Mouse (Mus musculus) left cerebral cortex, postnatal 14 days (tissue): ENCODE results near the gene Pla2g1b. TPM values are rescaled to one million over a fixed set of nuclear protein-coding genes. Genes with fewer than 3 reads are reported as not detected.
"Not testable (repeated sequence)": the region's sequence is repeated elsewhere in the genome, so short reads cannot be mapped to it uniquely, and the experiment has no call there.

Experiments
- DNase-seq, 2 experiments: peaks; one replicate each; pipeline ENCODE4 v3.0.0; 2021 to 2022; ENCODE audit warnings: low spot score in 2 of 2, mixed read lengths in 1 of 2
- intact Hi-C: fragments of 180-260 bp; cut with DNase I; formaldehyde crosslinking; loops from one replicate; pipeline ENCODE4 v1.15.1; 2025
- total RNA-seq, 2 experiments: library from RNA; stranded (reverse); gene quantifications; 2 replicates each; pipeline ENCODE4 v1.2.3; 2021

Pla2g1b gene
- total RNA-seq, 2 experiments from 2014 or later, result not detected

- no peak for DNase-seq
- intact Hi-C loops, result no loop called here
Observed at GRCm38 (mm10) chr5:115516081-115516907, 50.2 kb downstream of the Pla2g1b start.

GRCm38 (mm10) chr5:115516908-115517307 lies 50.8 kb downstream of the Pla2g1b start:
- DNase-seq, result no peak
- intact Hi-C loops, result no loop called here

GRCm38 (mm10) chr5:115517501-115517900 lies 51.4 kb downstream of the Pla2g1b start:
- intact Hi-C loops, result no loop called here
- DNase-seq, result no peak

GRCm38 (mm10) chr5:115518214-115518613 lies 52.2 kb downstream of the Pla2g1b start:
- intact Hi-C loops, DNase-seq: not testable (repeated sequence)

- DNase-seq, result no peak
Observed at GRCm38 (mm10) chr5:115520325-115520869, 54.3 kb downstream of the Pla2g1b start.

GRCm38 (mm10) chr5:115521553-115522461 lies 55.7 kb downstream of the Pla2g1b start:
- DNase-seq, result no peak
- intact Hi-C loops, result no loop called here

More at GRCm38 (mm10) chr5:115520325-115520869, 54.3 kb downstream of the Pla2g1b start:
- intact Hi-C loops, result no loop called here

GRCm38 (mm10) chr5:115522531-115522930 lies 56.5 kb downstream of the Pla2g1b start:
- intact Hi-C loops, result no loop called here
- no peak for DNase-seq

- intact Hi-C loops, result no loop called here
- DNase-seq, result no peak
Observed at GRCm38 (mm10) chr5:115522981-115523499, 57.0 kb downstream of the Pla2g1b start.

GRCm38 (mm10) chr5:115523971-115524370 lies 57.9 kb downstream of the Pla2g1b start:
- no peak for DNase-seq
- intact Hi-C loops, result no loop called here

Other genes starting within 250 kb of the Pla2g1b start
- 10 to 100 TPM; 59.5 to 75.8 TPM for gene Pop5, start 230.4 kb upstream of the Pla2g1b start, total RNA-seq
- 100 to 1,000 TPM; 244 to 283 TPM for gene Rnf10, start 193.4 kb upstream of the Pla2g1b start, total RNA-seq
- 10 to 100 TPM; 38.2 to 38.8 TPM for gene Coq5, start 186.6 kb upstream of the Pla2g1b start, total RNA-seq
- gene Dynll1, start 165.3 kb upstream of the Pla2g1b start, total RNA-seq, result 100 to 1,000 TPM; 770 to 772 TPM
- 10 to 100 TPM; 73.4 to 75.5 TPM for gene Srsf9, start 139.1 kb upstream of the Pla2g1b start, total RNA-seq
- gene Gatc, start 125.1 kb upstream of the Pla2g1b start, total RNA-seq, result 10 to 100 TPM; 22.4 to 23.3 TPM
- 10 to 100 TPM; 28.2 to 32.4 TPM for gene Triap1, start 125.0 kb upstream of the Pla2g1b start, total RNA-seq
- 100 to 1,000 TPM; 838 to 857 TPM for gene Cox6a1, start 117.3 kb upstream of the Pla2g1b start, total RNA-seq
- 10 to 100 TPM; 45.4 to 54.0 TPM for gene Msi1, start 36.7 kb upstream of the Pla2g1b start, total RNA-seq
- gene Sirt4, start 18.5 kb downstream of the Pla2g1b start, total RNA-seq, result 10 to 100 TPM; 27.4 to 27.7 TPM
- gene Pxn, start 40.4 kb downstream of the Pla2g1b start, total RNA-seq, result 10 to 100 TPM; 20.8 to 22.1 TPM
- 100 to 1,000 TPM; 286 to 303 TPM for gene Rplp0, start 93.2 kb downstream of the Pla2g1b start, total RNA-seq
- gene Gcn1l1, start 99.0 kb downstream of the Pla2g1b start, total RNA-seq, result 10 to 100 TPM; 64.0 to 69.7 TPM
- gene Rab35, start 165.6 kb downstream of the Pla2g1b start, total RNA-seq, result 10 to 100 TPM; 85.5 to 86.3 TPM